Mouse (Mus musculus) lung, postnatal 0 days (tissue): Measurements from ENCODE around the gene Tsks.

Experiments
- CTCF ChIP-seq: IDR thresholded peaks from 2 replicates; pipeline ENCODE4 v1.5.1; 2016; ENCODE audit warnings: antibody characterized with exemption, mild to moderate bottlenecking
- EP300 ChIP-seq: IDR thresholded peaks from 2 replicates; pipeline ENCODE4 v1.6.1; 2016; ENCODE audit warnings: antibody characterized with exemption, mild to moderate bottlenecking, control low read depth

DNA sequence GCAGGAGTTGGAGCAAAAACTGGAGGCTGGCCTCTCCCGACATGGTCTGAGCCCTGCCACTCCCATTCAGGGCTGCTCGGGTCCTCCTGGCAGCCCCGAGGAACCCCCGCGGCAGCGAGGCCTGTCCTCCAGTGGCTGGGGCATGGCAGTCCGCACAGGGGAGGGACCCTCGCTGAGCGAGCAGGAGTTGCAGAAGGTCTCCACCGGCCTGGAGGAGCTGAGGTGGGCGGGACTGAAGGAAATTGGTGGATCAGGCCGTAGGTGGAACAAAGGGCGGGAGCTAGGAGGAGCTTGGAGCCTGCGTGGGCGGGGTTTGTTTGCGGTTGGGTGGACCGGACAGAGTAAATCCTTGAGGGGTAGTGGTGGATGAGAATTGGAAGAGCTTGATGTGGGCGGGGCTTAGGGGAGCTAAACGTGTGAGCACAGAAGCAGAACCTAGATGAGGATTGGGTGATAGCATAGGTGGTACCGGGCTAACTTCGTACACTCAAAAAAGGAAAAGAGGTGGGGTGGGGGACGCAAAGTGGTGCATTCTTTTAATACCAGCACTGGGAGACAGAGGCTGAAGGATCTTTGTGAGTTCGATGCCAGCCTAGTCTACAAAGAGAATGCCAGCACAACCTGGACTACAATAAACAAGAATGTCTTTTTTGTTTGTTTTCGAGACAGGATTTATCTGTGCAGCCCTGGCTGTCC is 9.8 kb downstream of the Tsks start:
- no peak for TF ChIP-seq CTCF
- TF ChIP-seq EP300 = no peak; the same call in 1 of the 2 replicates
